Mouse (Mus musculus) hindbrain, embryonic 14.5 days (tissue): ENCODE measurements around the gene Dcaf8. TPM values are rescaled to one million over a fixed set of nuclear protein-coding genes. Genes with fewer than 3 reads are reported as not detected.

Source experiments
- ATAC-seq: fragments of 200-750 bp; cut with Nextera tagmentation; 2 replicates; pipeline ENCODE4 v1.8.0; 2017; ENCODE audit warnings: moderate number of reproducible peaks, mild to moderate bottlenecking, moderate TSS enrichment, moderate library complexity; ENCODE audit not compliant: low FRiP score
- DNase-seq: peaks from one replicate; pipeline ENCODE4 v3.0.0-alpha.2; 2015; ENCODE audit warnings: low spot score
- H3K27ac ChIP-seq: fragments of 300-500 bp; sonication (generic); 2 replicates; pipeline ENCODE4 v1.5.1; 2014; ENCODE audit warnings: mild to moderate bottlenecking, moderate library complexity
- H3K27me3 ChIP-seq: fragments of 300-500 bp; sonication (generic); 2 replicates; pipeline ENCODE4 v1.6.1; 2014; ENCODE audit warnings: mild to moderate bottlenecking, low read length, mixed read lengths; ENCODE audit not compliant: control insufficient read depth, insufficient read depth
- H3K36me3 ChIP-seq: fragments of 300-500 bp; sonication (generic); replicated peaks from 2 replicates; pipeline ENCODE4 v1.6.1; 2014; ENCODE audit not compliant: control insufficient read depth, insufficient read depth
- H3K4me1 ChIP-seq: fragments of 300-500 bp; sonication (generic); replicated peaks from 2 replicates; pipeline ENCODE4 v1.6.1; 2014; ENCODE audit warnings: antibody characterized with exemption, low read length, mixed read lengths; ENCODE audit not compliant: control insufficient read depth, insufficient read depth
- H3K4me2 ChIP-seq: fragments of 300-500 bp; sonication (generic); replicated peaks from 2 replicates; pipeline ENCODE4 v1.6.1; 2014; ENCODE audit warnings: mild to moderate bottlenecking, moderate library complexity
- H3K4me3 ChIP-seq: fragments of 300-500 bp; sonication (generic); replicated peaks from 2 replicates; pipeline ENCODE4 v1.5.1; 2014; ENCODE audit warnings: mild to moderate bottlenecking, low read length
- H3K9ac ChIP-seq: fragments of 300-500 bp; sonication (generic); 2 replicates; pipeline ENCODE4 v1.6.1; 2014
- H3K9me3 ChIP-seq: fragments of 300-500 bp; sonication (generic); 2 replicates; pipeline ENCODE4 v1.6.1; 2016; ENCODE audit warnings: low read length; ENCODE audit not compliant: control insufficient read depth
- WGBS: fragments of 180-500 bp; shearing (Covaris S2); extraction: QIAGEN DNeasy Blood & Tissue Kit; methylation state at CpG from one replicate; pipeline ENCODE4 v1.1.7; 2014; 5-methylcytosine and 5-hydroxymethylcytosine counted together
- polyA plus RNA-seq: library from polyadenylated mRNA; unstranded; fragments of >200 nt; fragmentation: Nextera tagmentation; extraction: Ambion mirVana; gene quantifications from 2 replicates; pipeline ENCODE4 v1.2.1, GENCODE M21; 2014

Dcaf8 gene
- polyA plus RNA-seq, 1 experiment from 2014 or later = 70.1 TPM

DNA sequence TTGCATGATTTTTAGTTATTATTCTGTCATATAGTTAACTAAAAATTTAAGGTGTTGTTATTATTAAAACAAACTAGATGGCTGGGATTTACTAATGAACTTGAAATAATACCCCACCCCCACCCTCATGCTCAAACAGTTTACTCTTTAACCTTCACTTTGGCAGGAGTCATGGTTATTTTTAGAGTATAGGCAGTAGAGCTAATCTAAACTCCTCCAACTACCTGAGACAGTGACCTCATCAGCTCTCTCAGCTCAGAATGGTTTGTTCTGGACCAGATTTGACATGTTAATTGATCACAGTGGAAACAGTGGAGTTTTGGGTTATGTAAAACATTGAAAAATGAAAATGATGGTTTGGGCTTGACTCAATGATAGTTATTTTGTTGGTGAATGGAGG, 12.6 kb downstream of the Dcaf8 start:
- Histone ChIP-seq H3K9me3 (no peaks in the 10 kb centered on the region), H3K4me1 (no peaks in the 10 kb centered on the region), H3K9ac (no peak overlapping the region), H3K4me3 (no peak overlapping the region), H3K36me3 (peaks cover 23% of the 10 kb centered on the region), H3K27ac (no peak overlapping the region), H3K27me3 (no peaks in the 10 kb centered on the region), H3K4me2 (no peak overlapping the region)
- no peak for ATAC-seq
- DNase-seq = no peak

DNA sequence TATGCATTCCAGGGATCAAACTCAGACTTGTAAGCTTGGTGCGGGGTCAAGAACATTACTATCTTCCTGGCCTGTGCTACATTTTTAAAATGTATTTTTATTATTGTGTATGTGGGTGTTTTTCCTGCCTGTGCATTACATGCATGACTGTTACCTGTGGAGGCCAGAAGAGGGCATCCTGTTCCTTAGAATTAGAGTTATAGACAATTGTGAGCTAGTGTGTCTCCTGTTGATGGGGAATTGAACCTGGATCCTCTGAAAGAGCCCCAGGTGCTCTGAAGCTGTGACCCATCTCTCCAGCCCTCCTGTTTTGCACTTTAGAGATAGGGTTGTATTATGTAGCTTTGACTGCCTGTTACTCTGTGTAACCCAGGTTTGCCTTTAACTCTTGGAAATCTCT, 14.1 kb downstream of the Dcaf8 start:
- 92% methylated on average over 1 of the region's 1 CpGs for WGBS
- no peak overlapping the region for H3K9ac ChIP-seq
- peaks cover 24% of the 10 kb centered on the region for H3K36me3 ChIP-seq
- H3K4me1 ChIP-seq = no peaks in the 10 kb centered on the region
- no peak overlapping the region for H3K4me3 ChIP-seq
- H3K27ac ChIP-seq = no peak overlapping the region
- H3K27me3 ChIP-seq = no peaks in the 10 kb centered on the region
- no peaks in the 10 kb centered on the region for H3K9me3 ChIP-seq
- DNase-seq (peak; percentile 39), ATAC-seq (no peak)
- no peak overlapping the region for H3K4me2 ChIP-seq

- Histone ChIP-seq H3K4me3 (no peak overlapping the region), H3K4me2 (no peak overlapping the region), H3K4me1 (no peaks in the 10 kb centered on the region), H3K9ac (no peak overlapping the region), H3K27ac (no peak overlapping the region), H3K36me3 (peaks cover 34% of the 10 kb centered on the region), H3K9me3 (no peaks in the 10 kb centered on the region), H3K27me3 (no peaks in the 10 kb centered on the region)
- 89% methylated on average over 6 of the region's 6 CpGs for WGBS
- no peak for ATAC-seq
- no peak for DNase-seq
Observed at GRCm38 (mm10) chr1:172162959-172163358, 15.1 kb downstream of the Dcaf8 start.

DNA sequence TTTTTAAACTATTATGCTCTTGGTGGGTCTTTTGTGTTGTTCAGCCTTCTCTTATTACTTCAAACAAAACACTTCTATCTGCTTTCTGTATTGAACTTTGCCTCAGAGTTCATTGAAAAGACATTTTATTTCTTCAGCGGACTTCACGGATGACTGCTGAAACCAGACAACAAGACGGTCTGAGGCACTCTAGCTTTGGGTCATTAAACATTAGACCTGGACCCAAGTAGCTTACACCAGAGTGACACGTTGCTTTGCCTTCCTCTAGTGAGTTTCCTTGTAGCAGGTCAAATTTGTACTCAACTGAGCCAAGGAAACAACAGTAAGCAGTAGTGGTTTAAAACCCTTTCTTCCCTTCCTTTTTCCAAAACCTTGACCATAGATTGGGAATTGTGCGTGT, 20.0 kb downstream of the Dcaf8 start:
- ATAC-seq (no peak), DNase-seq (no peak)
- Histone ChIP-seq H3K9ac (no peak overlapping the region), H3K4me1 (no peaks in the 10 kb centered on the region), H3K27ac (no peak overlapping the region), H3K4me2 (no peak overlapping the region), H3K36me3 (peaks cover 75% of the 10 kb centered on the region), H3K9me3 (no peaks in the 10 kb centered on the region), H3K27me3 (no peaks in the 10 kb centered on the region), H3K4me3 (no peak overlapping the region)
- WGBS = 76% methylated on average over 5 of the region's 5 CpGs

GRCm38 (mm10) chr1:172169809-172170208, 21.9 kb downstream of the Dcaf8 start:
- H3K36me3 ChIP-seq = peaks cover 94% of the 10 kb centered on the region
- no peak overlapping the region for H3K27ac ChIP-seq
- no peak for DNase-seq
- ATAC-seq = no peak
- no peaks in the 10 kb centered on the region for H3K4me1 ChIP-seq
- H3K9ac ChIP-seq = no peak overlapping the region
- H3K27me3 ChIP-seq = no peaks in the 10 kb centered on the region
- no peak overlapping the region for H3K4me3 ChIP-seq
- no peaks in the 10 kb centered on the region for H3K9me3 ChIP-seq
- no peak overlapping the region for H3K4me2 ChIP-seq
- WGBS = 96% methylated on average over 5 of the region's 5 CpGs

GRCm38 (mm10) chr1:172172381-172172780, 24.5 kb downstream of the Dcaf8 start:
- no peak overlapping the region for H3K27ac ChIP-seq
- WGBS = 88% methylated on average over 21 of the region's 21 CpGs
- no peak for ATAC-seq
- no peaks in the 10 kb centered on the region for H3K27me3 ChIP-seq
- no peak for DNase-seq
- H3K4me3 ChIP-seq = no peak overlapping the region
- peaks cover 94% of the 10 kb centered on the region for H3K36me3 ChIP-seq
- H3K4me1 ChIP-seq = no peaks in the 10 kb centered on the region
- no peak overlapping the region for H3K4me2 ChIP-seq
- H3K9me3 ChIP-seq = no peaks in the 10 kb centered on the region
- no peak overlapping the region for H3K9ac ChIP-seq

DNA sequence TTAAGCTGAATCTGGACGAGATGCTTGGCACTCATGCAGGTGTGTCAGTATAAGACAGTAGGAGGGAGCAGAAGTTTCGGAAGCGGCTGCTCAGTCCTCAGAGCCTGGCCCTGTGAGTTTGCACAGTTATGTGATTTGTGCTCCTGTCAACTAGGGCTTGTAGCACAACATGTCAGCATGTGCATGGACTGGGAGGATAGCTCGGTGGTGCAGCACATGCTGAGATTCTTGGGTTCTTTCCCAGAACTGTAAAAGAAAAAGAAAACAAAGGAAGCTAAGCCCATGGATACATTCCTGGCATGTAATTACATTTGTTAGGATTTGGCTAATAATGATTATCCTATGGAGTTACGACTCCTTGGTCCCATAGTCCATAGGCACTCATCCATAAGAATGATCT, 25.3 kb downstream of the Dcaf8 start:
- peak; percentile 27; the same call in 1 of the 2 replicates for ATAC-seq
- Histone ChIP-seq H3K4me1 (no peaks in the 10 kb centered on the region), H3K4me2 (no peak overlapping the region), H3K9me3 (no peaks in the 10 kb centered on the region), H3K27me3 (no peaks in the 10 kb centered on the region), H3K27ac (no peak overlapping the region), H3K4me3 (no peak overlapping the region), H3K36me3 (peaks cover 94% of the 10 kb centered on the region), H3K9ac (no peak overlapping the region)
- 67% methylated on average over 5 of the region's 5 CpGs for WGBS
- no peak for DNase-seq

GRCm38 (mm10) chr1:172177791-172178190, 29.9 kb downstream of the Dcaf8 start:
- ATAC-seq (no peak), DNase-seq (no peak)
- no peaks in the 10 kb centered on the region for H3K27me3 ChIP-seq
- no peak overlapping the region for H3K9ac ChIP-seq
- WGBS = 81% methylated on average over 7 of the region's 7 CpGs
- peaks cover 86% of the 10 kb centered on the region for H3K36me3 ChIP-seq
- H3K4me3 ChIP-seq = no peak overlapping the region
- H3K27ac ChIP-seq = no peak overlapping the region
- no peak overlapping the region for H3K4me2 ChIP-seq
- no peaks in the 10 kb centered on the region for H3K9me3 ChIP-seq
- H3K4me1 ChIP-seq = no peaks in the 10 kb centered on the region

DNA sequence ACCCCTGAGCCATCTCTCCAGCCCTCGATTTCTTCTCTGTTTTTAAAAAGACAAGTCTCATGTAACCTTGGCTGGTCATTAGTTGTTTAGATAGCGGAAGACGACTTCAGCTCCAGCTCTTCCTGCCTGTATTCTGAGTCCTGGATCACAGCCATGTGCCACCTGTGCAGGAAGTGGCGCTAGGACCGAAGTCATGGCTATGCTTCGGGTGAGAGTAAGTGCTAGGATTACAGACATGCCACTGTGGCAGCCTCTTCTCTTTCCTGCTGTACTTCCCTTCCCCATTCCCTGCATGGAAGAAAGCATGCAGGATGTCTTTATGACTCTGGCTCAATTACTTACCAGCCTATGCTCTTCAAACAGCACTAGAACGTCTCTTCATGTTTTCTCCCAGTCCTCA, 31.2 kb downstream of the Dcaf8 start:
- Histone ChIP-seq H3K9me3 (no peaks in the 10 kb centered on the region), H3K27ac (no peak overlapping the region), H3K27me3 (no peaks in the 10 kb centered on the region), H3K9ac (no peak overlapping the region), H3K4me2 (no peak overlapping the region), H3K4me3 (no peak overlapping the region), H3K36me3 (peaks cover 77% of the 10 kb centered on the region), H3K4me1 (no peaks in the 10 kb centered on the region)
- 85% methylated on average over 7 of the region's 7 CpGs for WGBS
- DNase-seq (no peak), ATAC-seq (no peak)

- WGBS = 62% methylated on average over 4 of the region's 4 CpGs
- H3K27me3 ChIP-seq = no peaks in the 10 kb centered on the region
- ATAC-seq (no peak), DNase-seq (no peak)
- no peak overlapping the region for H3K4me2 ChIP-seq
- H3K9me3 ChIP-seq = no peaks in the 10 kb centered on the region
- no peaks in the 10 kb centered on the region for H3K4me1 ChIP-seq
- no peak overlapping the region for H3K4me3 ChIP-seq
- peaks cover 69% of the 10 kb centered on the region for H3K36me3 ChIP-seq
- H3K27ac ChIP-seq = no peak overlapping the region
- H3K9ac ChIP-seq = no peak overlapping the region
Observed at GRCm38 (mm10) chr1:172180881-172181280, 33.0 kb downstream of the Dcaf8 start.
